Comparison of ENCODE assay signal across 32 mouse cellular contexts in the genomic region with DNA sequence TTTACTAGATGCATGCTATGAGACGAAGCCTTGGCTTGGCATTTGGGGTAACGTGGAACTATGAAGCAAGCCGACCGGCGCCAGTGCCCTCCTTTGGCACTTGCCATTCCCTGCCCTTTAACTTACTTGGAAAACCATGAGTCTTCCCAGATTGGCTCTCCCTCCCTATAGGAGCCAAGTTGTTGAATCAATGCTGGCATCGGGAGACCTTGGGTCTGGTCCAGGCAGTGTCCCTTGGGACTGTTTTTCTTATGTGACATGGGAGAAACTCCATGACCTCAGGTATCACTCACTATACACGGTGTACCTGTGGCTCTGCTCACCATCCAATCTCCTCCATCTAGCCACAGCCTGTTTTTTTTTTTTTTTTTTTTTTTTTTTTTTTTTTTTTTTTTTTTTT.
DNase-seq lines count a peak whose midpoint lies in the region; ATAC-seq lines count a peak whose summit lies in the region.
"Had no signal": no experiment of that assay in that cellular context is flagged by ENCODE, and none has a peak within 500 bp of the region (broad histone marks: within the 10 kb centered on the region; RNA-seq: fewer than 3 reads in every experiment).

No protein-coding gene starts in this region.

- H3K9ac ChIP-seq in hindbrain, embryonic 16.5 days (ENCODE audit: low read depth, low read length), result no peak overlapping the region
- H3K9ac ChIP-seq: embryonic facial prominence, embryonic 13.5 days; forebrain, postnatal 0 days; heart, embryonic 12.5 days; heart, embryonic 15.5 days; hindbrain, embryonic 13.5 days had no signal

- DNase-seq in adrenal gland, adult 2 months, result peak; percentile 28
- no peak for DNase-seq in adrenal gland, postnatal 4 days (ENCODE audit: low spot score in 2 of 2)
- peak; percentile 11 for DNase-seq in adrenal gland, adult 8-10 months
- DNase-seq in adrenal gland, postnatal 25 days, result peak; percentile 12
- no peak for DNase-seq in thymus, postnatal 14 days
- DNase-seq in cerebellum, postnatal 14 days, result no peak
- DNase-seq: cerebellum, adult 11 months; cerebellum, adult 2 months; cerebellum, adult 9-11 months; cerebellum, postnatal 36 days; embryo, embryonic 11 days; forebrain, postnatal 0 days; gastrocnemius, adult 2 months; gastrocnemius, postnatal 14 days; heart, adult 18-20 months; heart, postnatal 10 days; heart, postnatal 36 days had no signal

- no peak for ATAC-seq in hindbrain, embryonic 16.5 days
- ATAC-seq: forebrain, embryonic 14.5 days; forebrain, postnatal 0 days; hindbrain, postnatal 0 days; inflammation-experienced regulatory T-cells, adult 6 months; intestine, embryonic 16.5 days; Patski had no signal

- no peaks in the 10 kb centered on the region for H3K9me3 ChIP-seq in hindbrain, embryonic 16.5 days (ENCODE audit: control insufficient read depth, low read length)
- H3K9me3 ChIP-seq: embryonic facial prominence, embryonic 10.5 days; embryonic facial prominence, embryonic 13.5 days; forebrain, embryonic 10.5 days; G1E; heart, embryonic 12.5 days; heart, embryonic 15.5 days; hindbrain, embryonic 10.5 days; hindbrain, embryonic 13.5 days had no signal

- 88% methylated on average over 7 of the region's 7 CpGs for WGBS in hindbrain, embryonic 16.5 days

- H3K4me1 ChIP-seq in hindbrain, embryonic 16.5 days (ENCODE audit: control insufficient read depth, insufficient read depth, low read depth, low read length), result no peaks in the 10 kb centered on the region
- H3K4me1 ChIP-seq: embryonic facial prominence, embryonic 10.5 days; embryonic facial prominence, embryonic 13.5 days; forebrain, embryonic 10.5 days; hindbrain, embryonic 10.5 days; hindbrain, embryonic 13.5 days had no signal

- H3K27ac ChIP-seq in hindbrain, embryonic 16.5 days (ENCODE audit: low read depth, low read length), result no peak overlapping the region
- H3K27ac ChIP-seq: embryonic facial prominence, embryonic 10.5 days; embryonic facial prominence, embryonic 13.5 days; forebrain, embryonic 10.5 days; gastrocnemius, adult 2 months; heart, embryonic 15.5 days; hindbrain, embryonic 10.5 days; hindbrain, embryonic 13.5 days; hindbrain, postnatal 0 days had no signal

- H3K4me3 ChIP-seq in hindbrain, embryonic 16.5 days (ENCODE audit: low read length), result no peak overlapping the region
- H3K4me3 ChIP-seq: embryonic facial prominence, embryonic 10.5 days; embryonic facial prominence, embryonic 13.5 days; erythroblast, embryonic 14.5 days; forebrain, embryonic 10.5 days; gastrocnemius, adult 2 months; heart, embryonic 12.5 days; heart, embryonic 15.5 days; hindbrain, embryonic 10.5 days; hindbrain, embryonic 13.5 days had no signal

- H3K36me3 ChIP-seq in hindbrain, embryonic 16.5 days (ENCODE audit: control insufficient read depth, insufficient read depth, low read length), result no peaks in the 10 kb centered on the region
- H3K36me3 ChIP-seq: embryonic facial prominence, embryonic 10.5 days; embryonic facial prominence, embryonic 13.5 days; forebrain, embryonic 10.5 days; G1E; heart, embryonic 12.5 days; heart, embryonic 15.5 days; hindbrain, embryonic 10.5 days; hindbrain, embryonic 13.5 days had no signal

- no peaks in the 10 kb centered on the region for H3K27me3 ChIP-seq in hindbrain, embryonic 16.5 days (replicated peaks; ENCODE audit: control insufficient read depth, insufficient read depth, low read length)
- H3K27me3 ChIP-seq: embryonic facial prominence, embryonic 13.5 days; heart, embryonic 12.5 days; heart, embryonic 15.5 days; hindbrain, embryonic 13.5 days; Patski had no signal

- no peak overlapping the region for H3K4me2 ChIP-seq in hindbrain, embryonic 16.5 days (ENCODE audit: low read length)
- H3K4me2 ChIP-seq: embryonic facial prominence, embryonic 13.5 days; heart, embryonic 12.5 days; heart, embryonic 15.5 days; hindbrain, embryonic 13.5 days had no signal

Comparison
In these comparisons a context has a peak if more than half of its experiments do, and no peak if none do; other contexts are left out.
1. DNase-seq: peak in adrenal gland, adult 2 months (single experiment), adrenal gland, adult 8-10 months (single experiment) and adrenal gland, postnatal 25 days (single experiment); none in adrenal gland, postnatal 4 days (0 of 2), thymus, postnatal 14 days (single experiment) and cerebellum, postnatal 14 days (0 of 2).